Mouse (Mus musculus): ENCODE data around the gene Vwa5a.

The Vwa5a gene

DNA sequence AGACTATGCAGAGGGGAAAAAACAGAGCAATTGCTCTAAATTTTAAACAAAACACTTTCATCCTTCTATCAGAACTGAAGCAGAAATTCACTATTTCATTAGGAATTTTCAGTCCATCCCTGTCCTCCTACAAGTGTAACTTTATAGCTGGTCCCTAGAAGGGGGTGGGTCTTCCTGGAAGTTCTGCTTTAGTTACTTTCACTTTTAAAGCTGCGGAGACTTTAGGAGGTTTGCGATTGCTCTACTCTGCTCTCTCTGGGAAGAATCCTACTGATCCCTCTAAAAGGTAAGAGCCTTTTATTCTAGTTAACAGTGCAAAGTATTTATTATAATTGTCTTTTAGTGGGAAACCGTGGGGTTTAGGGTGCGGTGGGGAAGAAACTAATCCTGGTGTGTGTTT, at the start of gene Vwa5a:
Gene Vwa5a, plus strand, starts transcription at position 167 of the 400 bp plus-strand sequence.
- Histone ChIP-seq H3K36me3 (ENCODE audit: control insufficient read depth, insufficient read depth, low read length, poor library complexity, severe bottlenecking) (no peaks in the 10 kb centered on the region), H3K27me3 (ENCODE audit: control insufficient read depth, insufficient read depth, low read length, poor library complexity, severe bottlenecking) (no peaks in the 10 kb centered on the region; the same call in 1 of the 2 replicates)
- peak; percentile 26 for DNase-seq (ENCODE audit: low read depth, low spot score)

DNA sequence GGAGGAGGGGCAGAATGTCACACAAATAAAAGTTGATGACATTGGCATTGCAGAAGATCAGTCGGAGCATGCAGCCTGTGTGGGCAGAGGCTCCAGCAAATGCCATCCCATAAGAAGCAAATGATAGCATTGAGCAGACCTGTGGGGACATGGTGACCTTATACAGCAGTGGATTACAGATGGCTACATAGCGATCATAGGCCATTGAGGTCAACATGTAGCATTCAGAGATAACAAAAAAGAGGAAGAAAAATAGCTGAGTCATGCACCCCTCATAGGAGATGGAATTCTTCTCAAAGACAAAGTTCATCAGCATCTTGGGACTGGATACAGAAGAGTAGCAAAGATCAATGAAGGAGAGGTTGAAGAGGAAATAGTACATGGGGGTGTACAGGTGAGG, 45.2 kb upstream of the Vwa5a start:
- DNase-seq (ENCODE audit: low read depth, low spot score): no peak

DNA sequence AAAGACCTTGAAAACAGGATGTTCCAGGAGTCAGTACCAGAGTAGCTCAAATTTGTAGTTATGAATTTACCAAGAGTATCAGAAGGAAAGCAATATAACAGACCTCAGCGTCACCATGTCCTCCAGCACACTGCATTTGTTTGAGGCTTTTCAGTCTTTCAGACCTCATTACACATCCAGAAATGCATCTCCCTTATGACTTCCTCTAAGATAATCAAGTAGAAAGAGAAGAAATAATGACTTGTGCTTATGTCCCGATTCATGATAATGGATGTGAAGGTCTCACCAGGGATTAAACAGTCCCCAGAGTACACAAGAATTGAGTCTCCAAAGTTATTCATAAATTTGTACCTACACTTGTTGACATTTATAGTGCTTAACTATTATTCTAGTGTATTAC, 43.6 kb upstream of the Vwa5a start, which contains the start of gene Olfr918:
Gene Olfr918, minus strand, starts transcription at position 101 of the 400 bp plus-strand sequence.
- no peak for DNase-seq (ENCODE audit: low read depth, low spot score)
- no peaks in the 10 kb centered on the region for H3K27me3 ChIP-seq (ENCODE audit: control insufficient read depth, insufficient read depth, low read length, poor library complexity, severe bottlenecking)

More for the DNA sequence above, 45.2 kb upstream of the Vwa5a start:
- no peaks in the 10 kb centered on the region for H3K36me3 ChIP-seq (ENCODE audit: control insufficient read depth, insufficient read depth, low read length, poor library complexity, severe bottlenecking)
- H3K27me3 ChIP-seq (ENCODE audit: control insufficient read depth, insufficient read depth, low read length, poor library complexity, severe bottlenecking): no peaks in the 10 kb centered on the region

DNA sequence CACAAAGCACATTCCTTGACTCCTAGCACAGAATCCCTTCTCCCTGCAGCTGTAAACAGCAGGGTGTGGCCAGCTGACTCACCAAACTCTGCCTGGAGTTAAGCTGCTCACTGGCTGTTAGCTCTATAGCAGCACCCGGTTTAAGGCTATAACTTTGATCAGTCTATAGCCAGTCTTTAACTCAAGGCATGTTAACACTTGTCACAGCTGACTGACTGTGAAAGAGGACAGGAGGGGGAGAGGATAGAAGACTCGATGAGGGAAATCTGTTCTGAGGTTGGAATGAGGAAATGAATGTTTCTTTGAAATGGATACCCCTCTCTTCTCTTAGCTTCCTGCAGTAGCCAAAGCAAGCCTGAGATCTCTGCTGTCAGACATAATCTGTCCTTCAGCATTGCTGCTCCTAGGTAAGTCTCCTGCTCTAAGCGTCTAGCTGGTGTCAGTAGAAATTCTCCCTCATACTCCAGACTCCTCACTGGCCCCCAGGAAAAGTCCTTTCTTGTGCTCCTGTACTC, 916 bp downstream of the Vwa5a start:
- no peaks in the 10 kb centered on the region for H3K36me3 ChIP-seq (ENCODE audit: control insufficient read depth, insufficient read depth, low read length, poor library complexity, severe bottlenecking)
- DNase-seq (ENCODE audit: low read depth, low spot score): peak; percentile 3
- H3K27me3 ChIP-seq (ENCODE audit: control insufficient read depth, insufficient read depth, low read length, poor library complexity, severe bottlenecking): no peaks in the 10 kb centered on the region; the same call in 1 of the 2 replicates

More for the DNA sequence above, 43.6 kb upstream of the Vwa5a start, which contains the start of gene Olfr918:
- H3K36me3 ChIP-seq (ENCODE audit: control insufficient read depth, insufficient read depth, low read length, poor library complexity, severe bottlenecking): no peaks in the 10 kb centered on the region

DNA sequence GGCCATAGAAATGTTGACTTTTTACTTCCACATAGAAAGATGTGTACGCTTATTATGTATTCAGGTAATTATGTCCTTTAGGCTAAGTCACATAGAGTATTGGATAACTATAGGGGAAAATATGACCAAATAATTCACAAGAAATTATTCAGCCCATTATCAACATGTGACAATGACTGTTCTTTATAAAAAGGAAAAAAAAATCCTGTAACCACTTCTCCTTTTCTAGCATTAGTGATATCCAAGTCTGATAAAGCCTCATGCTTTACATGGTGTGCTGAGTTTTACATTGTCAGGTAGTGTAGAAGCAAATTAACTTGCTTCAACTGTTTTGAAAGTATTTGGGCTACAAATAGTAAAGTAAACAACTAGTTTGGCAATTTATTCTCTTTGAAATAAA, 6.0 kb downstream of the Vwa5a start:
- H3K36me3 ChIP-seq (ENCODE audit: control insufficient read depth, insufficient read depth, low read length, poor library complexity, severe bottlenecking): 0 out of 2 replicates have a peak, but pooled peaks cover 2% of the 10 kb centered on the region
- DNase-seq (ENCODE audit: low read depth, low spot score): no peak
- no peaks in the 10 kb centered on the region for H3K27me3 ChIP-seq (ENCODE audit: control insufficient read depth, insufficient read depth, low read length, poor library complexity, severe bottlenecking)

DNA sequence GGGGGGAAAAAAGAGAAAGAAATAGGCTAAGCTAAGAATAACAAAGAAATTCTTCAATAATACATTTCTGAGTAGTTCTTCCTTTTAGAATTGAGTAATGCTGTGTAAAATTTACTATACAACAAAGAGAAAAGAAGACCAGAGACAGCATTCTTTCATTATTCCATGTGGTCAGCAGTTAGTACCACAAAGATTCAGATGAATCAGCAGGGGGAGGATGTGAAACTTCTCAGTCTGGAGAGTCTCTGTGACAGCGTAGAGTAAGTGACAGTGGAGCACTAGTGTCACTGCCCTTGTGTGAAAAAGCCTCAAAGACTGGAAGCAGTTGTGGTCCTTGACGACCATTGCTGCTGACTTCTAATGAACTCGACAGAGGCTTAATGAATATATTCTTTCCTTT, 10.2 kb downstream of the Vwa5a start:
- 0 out of 2 replicates have a peak, but pooled peaks cover 2% of the 10 kb centered on the region for H3K36me3 ChIP-seq (ENCODE audit: control insufficient read depth, insufficient read depth, low read length, poor library complexity, severe bottlenecking)
- peak; percentile 18 for DNase-seq (ENCODE audit: low read depth, low spot score)
- no peaks in the 10 kb centered on the region for H3K27me3 ChIP-seq (ENCODE audit: control insufficient read depth, insufficient read depth, low read length, poor library complexity, severe bottlenecking)

DNA sequence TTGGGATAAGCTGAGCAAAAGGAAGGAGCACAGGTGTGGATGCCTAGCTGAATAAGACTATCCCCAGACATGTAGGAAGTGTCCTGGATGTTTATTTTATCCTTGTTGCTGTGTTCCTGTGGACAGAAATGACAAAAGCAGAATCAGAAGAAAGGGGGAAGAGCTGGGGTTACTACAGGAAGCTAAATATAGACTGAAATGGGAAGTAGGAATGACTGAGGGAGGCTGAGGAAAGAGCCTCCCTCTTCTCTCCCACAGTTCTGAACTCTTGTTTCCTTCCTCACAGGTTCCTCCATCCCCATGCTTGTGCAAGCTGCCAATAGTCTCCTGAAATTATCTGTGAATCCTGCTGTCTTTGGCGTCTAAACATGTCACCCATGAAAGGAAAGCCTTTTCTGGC, 23.3 kb downstream of the Vwa5a start:
- no peak for DNase-seq (ENCODE audit: low read depth, low spot score)
- H3K27me3 ChIP-seq (ENCODE audit: control insufficient read depth, insufficient read depth, low read length, poor library complexity, severe bottlenecking): no peaks in the 10 kb centered on the region
- H3K36me3 ChIP-seq (ENCODE audit: control insufficient read depth, insufficient read depth, low read length, poor library complexity, severe bottlenecking): no peaks in the 10 kb centered on the region

DNA sequence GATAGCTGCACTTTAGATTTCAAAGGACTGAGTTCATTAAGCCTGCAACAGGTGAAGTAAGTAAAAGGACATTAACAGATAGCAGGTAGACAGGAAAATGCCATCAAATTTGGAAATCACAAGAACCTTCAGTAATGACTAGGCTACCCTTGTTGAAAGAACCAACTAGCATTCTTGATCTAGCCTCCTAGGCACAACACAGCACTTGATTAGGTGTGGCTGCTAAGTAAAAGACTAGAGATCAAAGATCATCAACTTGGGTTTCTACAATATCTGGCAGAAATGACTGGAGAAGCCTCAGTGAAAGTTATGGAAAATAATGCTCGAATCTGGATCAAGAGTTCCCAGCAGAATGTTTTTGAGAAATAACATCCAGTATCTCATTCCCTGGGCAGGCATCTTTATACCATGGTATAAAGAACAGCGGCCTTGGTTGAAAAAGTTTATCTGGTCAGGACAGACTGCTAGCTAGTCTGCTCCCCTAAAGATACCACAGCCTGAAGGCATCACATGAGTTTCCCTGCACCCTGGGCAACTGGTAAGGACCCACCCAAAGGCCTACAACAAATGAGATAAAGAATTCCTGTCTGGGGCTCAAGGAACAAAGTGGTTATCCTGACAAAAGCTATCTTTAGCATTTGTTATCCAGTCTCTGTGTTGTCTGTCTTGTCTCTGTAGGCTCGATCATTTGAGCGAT, 26.7 kb downstream of the Vwa5a start:
- DNase-seq (ENCODE audit: low read depth, low spot score): no peak
- Histone ChIP-seq H3K36me3 (ENCODE audit: control insufficient read depth, insufficient read depth, low read length, poor library complexity, severe bottlenecking) (no peaks in the 10 kb centered on the region), H3K27me3 (ENCODE audit: control insufficient read depth, insufficient read depth, low read length, poor library complexity, severe bottlenecking) (no peaks in the 10 kb centered on the region)

DNA sequence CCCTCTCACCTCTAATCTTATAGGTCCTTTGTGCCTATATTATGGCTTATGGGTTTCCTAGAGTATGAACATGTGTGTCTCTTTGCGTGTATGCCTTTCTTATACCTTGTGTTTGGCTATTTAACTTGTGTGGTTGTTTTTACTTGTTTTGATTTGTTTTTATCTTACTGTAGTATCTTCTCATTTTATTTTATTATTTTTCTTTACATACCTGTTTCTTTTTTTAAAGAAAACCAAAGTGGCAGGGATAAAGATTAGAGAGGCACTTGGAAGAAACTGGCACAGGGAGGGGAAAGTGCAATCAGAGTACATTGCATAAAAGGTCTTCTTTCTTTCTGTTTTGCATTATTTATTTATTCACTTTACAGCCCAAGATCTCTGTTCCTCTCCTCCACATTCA, 33.9 kb downstream of the Vwa5a start, which contains the start of gene Olfr920:
Gene Olfr920, plus strand, starts transcription at position 301 of the 400 bp plus-strand sequence.
- H3K27me3 ChIP-seq (ENCODE audit: control insufficient read depth, insufficient read depth, low read length, poor library complexity, severe bottlenecking): no peaks in the 10 kb centered on the region
- DNase-seq (ENCODE audit: low read depth, low spot score): no peak
- H3K36me3 ChIP-seq (ENCODE audit: control insufficient read depth, insufficient read depth, low read length, poor library complexity, severe bottlenecking): no peaks in the 10 kb centered on the region

DNA sequence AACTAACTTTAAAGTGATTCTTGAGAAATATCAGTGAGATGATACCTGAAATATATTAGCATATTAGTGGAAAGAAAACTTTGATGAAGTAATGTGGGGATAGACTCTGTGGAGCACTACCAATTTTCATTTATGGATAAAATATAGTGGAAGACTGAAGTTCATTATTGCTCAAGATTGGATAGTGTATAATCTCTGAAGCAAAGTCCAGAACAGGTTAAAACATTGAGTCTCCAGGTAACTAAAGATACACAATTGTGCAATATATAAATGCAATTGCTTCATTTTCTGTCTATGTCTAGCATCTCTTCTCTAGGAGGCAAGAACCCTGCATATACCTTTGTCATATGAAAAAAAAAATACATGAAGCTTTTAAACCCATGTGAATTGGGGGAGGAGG, 54.7 kb downstream of the Vwa5a start, which contains the start of gene Olfr921:
Gene Olfr921, plus strand, starts transcription at position 301 of the 400 bp plus-strand sequence.
- no peaks in the 10 kb centered on the region for H3K27me3 ChIP-seq (ENCODE audit: control insufficient read depth, insufficient read depth, low read length, poor library complexity, severe bottlenecking)
- no peak for DNase-seq (ENCODE audit: low read depth, low spot score)
- no peaks in the 10 kb centered on the region for H3K36me3 ChIP-seq (ENCODE audit: control insufficient read depth, insufficient read depth, low read length, poor library complexity, severe bottlenecking)

DNA sequence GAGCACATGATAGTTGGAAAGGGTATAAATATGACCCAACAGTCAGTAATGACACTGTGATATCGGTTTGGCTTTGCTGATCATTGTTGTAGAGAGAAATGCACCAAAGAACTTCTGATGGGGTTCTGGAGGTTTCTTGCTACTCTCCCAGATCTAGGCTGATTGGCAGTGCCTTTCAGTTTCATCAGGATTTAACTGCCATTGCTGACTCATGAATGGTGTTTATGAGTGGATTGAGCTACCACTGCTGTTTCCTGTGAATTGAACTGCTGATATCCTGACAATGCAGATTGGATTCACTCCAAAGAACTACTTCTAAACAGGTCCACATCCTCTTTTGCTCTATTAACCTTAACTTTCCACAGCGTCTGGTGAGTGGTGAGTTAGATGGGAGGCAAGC, 74.6 kb downstream of the Vwa5a start:
- no peaks in the 10 kb centered on the region for H3K36me3 ChIP-seq (ENCODE audit: control insufficient read depth, insufficient read depth, low read length, poor library complexity, severe bottlenecking)

More for the DNA sequence above, 74.6 kb downstream of the Vwa5a start:
- no peaks in the 10 kb centered on the region for H3K27me3 ChIP-seq (ENCODE audit: control insufficient read depth, insufficient read depth, low read length, poor library complexity, severe bottlenecking)
- DNase-seq (ENCODE audit: low read depth, low spot score): no peak

Data from splenic B cell, adult 2 months (primary cell).